Mouse (Mus musculus) liver, embryonic 16.5 days (tissue): ENCODE data around the gene Naa35. TPM values are rescaled to one million over a fixed set of nuclear protein-coding genes. Genes with fewer than 3 reads are reported as not detected.
A peak's percentile ranks its signal among the peaks of the same experiment; 100 is the strongest.

ENCODE experiments used
- ATAC-seq: fragments of 200-750 bp; cut with Nextera tagmentation; 2 replicates; pipeline ENCODE4 v1.8.0; 2017; ENCODE audit warnings: low read depth, mild to moderate bottlenecking, moderate number of reproducible peaks, moderate library complexity
- H3K27ac ChIP-seq: fragments of 300-500 bp; sonication (generic); 2 replicates; pipeline ENCODE4 v1.5.1; 2014; ENCODE audit warnings: mild to moderate bottlenecking, low read length
- H3K27me3 ChIP-seq: fragments of 300-500 bp; sonication (generic); 2 replicates; pipeline ENCODE4 v1.6.1; 2014; ENCODE audit warnings: low read depth, low read length, mixed read lengths; ENCODE audit not compliant: control insufficient read depth, insufficient read depth
- H3K36me3 ChIP-seq: fragments of 300-500 bp; sonication (generic); 2 replicates; pipeline ENCODE4 v1.6.1; 2014; ENCODE audit warnings: mild to moderate bottlenecking; ENCODE audit not compliant: control insufficient read depth, insufficient read depth
- H3K4me1 ChIP-seq: fragments of 300-500 bp; sonication (generic); 2 replicates; pipeline ENCODE4 v1.6.1; 2014; ENCODE audit warnings: low read depth, low read length, mixed read lengths; ENCODE audit not compliant: control insufficient read depth
- H3K4me2 ChIP-seq: fragments of 300-500 bp; sonication (generic); 2 replicates; pipeline ENCODE4 v1.6.1; 2014; ENCODE audit warnings: low read depth, low read length, mixed read lengths
- H3K4me3 ChIP-seq: fragments of 300-500 bp; sonication (generic); 2 replicates; pipeline ENCODE4 v1.5.1; 2014; ENCODE audit warnings: low read depth, mild to moderate bottlenecking, low read length
- H3K9ac ChIP-seq: fragments of 300-500 bp; sonication (generic); 2 replicates; pipeline ENCODE4 v1.6.1; 2014; ENCODE audit warnings: low read depth, low read length
- H3K9me3 ChIP-seq: fragments of 300-500 bp; sonication (generic); replicated peaks from 2 replicates; pipeline ENCODE4 v1.6.1; 2016; ENCODE audit warnings: low read length; ENCODE audit not compliant: control insufficient read depth
- WGBS: fragments of 180-500 bp; shearing (Covaris S2); extraction: QIAGEN DNeasy Blood & Tissue Kit; methylation state at CpG from one replicate; pipeline ENCODE4 v1.1.7; 2014; ENCODE audit not compliant: insufficient replicate concordance; 5-methylcytosine and 5-hydroxymethylcytosine counted together
- polyA plus RNA-seq: library from polyadenylated mRNA; unstranded; fragments of >200 nt; fragmentation: Nextera tagmentation; extraction: Ambion mirVana; gene quantifications from 2 replicates; pipeline ENCODE4 v1.2.1, GENCODE M21; 2015

The Naa35 gene
- 22.1 and 23.0 TPM in 2 replicates for polyA plus RNA-seq

DNA sequence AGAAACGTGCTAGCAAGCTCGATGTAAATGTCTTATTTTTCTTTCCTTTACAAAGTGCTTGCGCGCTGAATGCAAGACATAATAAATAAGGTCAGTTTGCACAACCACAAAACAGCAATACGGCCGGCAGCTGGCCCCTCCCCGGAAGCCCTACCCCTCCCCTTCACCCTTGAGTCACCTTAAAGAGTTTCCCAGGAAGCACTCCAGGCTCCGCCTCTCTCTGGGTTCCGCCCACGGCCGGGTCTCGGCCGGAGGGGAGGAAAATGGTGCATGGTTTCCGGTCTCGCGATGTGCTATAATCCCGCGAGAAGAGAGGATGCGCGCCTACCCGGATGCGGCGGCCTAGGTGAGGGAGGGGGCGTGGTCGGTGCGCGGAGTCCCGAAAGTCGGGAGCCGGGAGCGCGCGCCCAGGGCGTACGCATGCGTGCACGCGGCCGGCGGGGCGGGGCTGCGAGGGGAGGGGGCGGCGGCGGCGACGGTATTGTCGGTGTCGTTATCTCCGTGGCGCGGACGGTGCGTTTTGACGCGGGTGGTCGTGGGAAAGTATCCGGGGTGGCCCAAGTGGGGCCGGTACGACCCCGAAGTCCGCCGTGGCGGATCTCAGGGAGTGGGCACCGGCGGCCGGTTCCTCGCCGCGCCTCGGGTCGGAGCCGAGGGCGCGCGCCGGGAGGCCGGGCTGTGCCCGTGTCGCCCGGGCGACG, at the start of gene Naa35, which contains the start of gene Agtpbp1:
Gene Naa35 (plus strand): TSS at position 313 of the 701 bp plus-strand sequence.
Gene Agtpbp1 (minus strand): TSS at position 281 of the 701 bp plus-strand sequence.
- WGBS: under 1% methylated on average over 61 of the region's 83 CpGs
- Histone ChIP-seq H3K9me3 (no peaks in the 10 kb centered on the region), H3K27ac (peak within 1 kb of the TSS; percentile 80), H3K4me1 (peaks cover 29% of the 10 kb centered on the region), H3K27me3 (no peaks in the 10 kb centered on the region), H3K4me3 (peak within 1 kb of the TSS; percentile 86), H3K4me2 (peak within 1 kb of the TSS; percentile 84), H3K36me3 (no peaks in the 10 kb centered on the region), H3K9ac (peak within 1 kb of the TSS; percentile 85)
- ATAC-seq: peak; percentile 96

GRCm38 (mm10) chr13:59535746-59536145, 49.3 kb upstream of the Naa35 start:
- H3K4me3 ChIP-seq: no peak overlapping the region
- H3K36me3 ChIP-seq: no peaks in the 10 kb centered on the region
- no peaks in the 10 kb centered on the region for H3K9me3 ChIP-seq
- no peak overlapping the region for H3K4me2 ChIP-seq
- no peak overlapping the region for H3K9ac ChIP-seq
- WGBS: 76% methylated on average over 6 of the region's 6 CpGs
- no peaks in the 10 kb centered on the region for H3K4me1 ChIP-seq
- no peak for ATAC-seq
- H3K27me3 ChIP-seq: no peaks in the 10 kb centered on the region
- no peak overlapping the region for H3K27ac ChIP-seq

- no peak for ATAC-seq
- H3K27me3 ChIP-seq: no peaks in the 10 kb centered on the region
- H3K4me3 ChIP-seq: no peak overlapping the region
- H3K4me2 ChIP-seq: no peak overlapping the region
- H3K27ac ChIP-seq: no peak overlapping the region
- no peaks in the 10 kb centered on the region for H3K9me3 ChIP-seq
- no peaks in the 10 kb centered on the region for H3K36me3 ChIP-seq
- no peak overlapping the region for H3K9ac ChIP-seq
- 57% methylated on average over 2 of the region's 2 CpGs for WGBS
- no peaks in the 10 kb centered on the region for H3K4me1 ChIP-seq
These were observed 48.4 kb upstream of the Naa35 start for GRCm38 (mm10) chr13:59536631-59537030.

DNA sequence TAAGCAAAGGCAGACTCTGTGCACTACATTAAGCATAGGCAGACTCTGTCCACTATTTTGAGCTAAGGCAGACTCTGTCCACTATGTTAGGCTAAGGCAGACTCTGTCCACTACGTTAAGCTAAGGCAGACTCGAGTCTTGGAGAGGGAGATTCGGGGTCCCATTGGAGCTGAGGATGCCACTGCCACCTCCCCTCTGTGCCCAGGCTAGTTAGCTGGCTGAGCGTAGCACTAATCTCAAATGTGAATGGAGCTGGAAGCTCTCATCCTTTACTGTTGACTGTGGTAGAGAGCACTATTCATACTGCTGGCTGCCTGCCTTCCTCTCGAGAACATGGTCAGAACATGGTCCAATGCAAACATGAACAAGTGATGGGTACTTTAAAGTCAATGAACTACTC, 46.4 kb upstream of the Naa35 start:
- Histone ChIP-seq H3K4me2 (no peak overlapping the region), H3K4me3 (no peak overlapping the region), H3K4me1 (no peaks in the 10 kb centered on the region), H3K9ac (no peak overlapping the region), H3K27ac (no peak overlapping the region), H3K36me3 (no peaks in the 10 kb centered on the region), H3K9me3 (no peaks in the 10 kb centered on the region), H3K27me3 (no peaks in the 10 kb centered on the region)
- ATAC-seq: no peak
- WGBS: 83% methylated on average over 5 of the region's 5 CpGs

DNA sequence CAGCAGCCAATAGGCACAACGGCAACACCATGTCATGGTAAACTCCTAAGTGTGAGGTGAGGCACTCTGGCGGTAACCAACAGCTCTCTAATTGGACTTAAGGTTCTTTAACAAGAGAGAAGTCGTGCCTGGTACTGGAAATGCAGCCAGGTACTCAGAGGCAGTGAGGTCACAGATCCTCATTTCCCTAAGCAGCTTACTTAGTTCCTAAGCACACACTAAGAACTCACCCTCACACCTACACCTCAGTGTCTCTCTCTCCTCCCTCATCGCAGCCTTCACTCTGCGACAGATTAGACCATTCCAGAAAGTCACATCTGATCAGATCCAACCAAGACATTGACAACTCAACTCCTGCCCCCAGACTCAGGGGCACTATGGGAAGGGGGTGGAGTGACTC, 45.0 kb upstream of the Naa35 start:
- ATAC-seq: no peak
- H3K27ac ChIP-seq: no peak overlapping the region
- WGBS: 78% methylated on average over 5 of the region's 5 CpGs

GRCm38 (mm10) chr13:59542411-59542810, 42.6 kb upstream of the Naa35 start:
- no peaks in the 10 kb centered on the region; the same call in none of the 2 replicates for H3K4me1 ChIP-seq
- H3K27me3 ChIP-seq: no peaks in the 10 kb centered on the region
- ATAC-seq: no peak
- no peak overlapping the region for H3K27ac ChIP-seq
- H3K9ac ChIP-seq: no peak overlapping the region
- H3K4me3 ChIP-seq: no peak overlapping the region
- H3K9me3 ChIP-seq: no peaks in the 10 kb centered on the region
- 86% methylated on average over 10 of the region's 10 CpGs for WGBS
- H3K36me3 ChIP-seq: no peaks in the 10 kb centered on the region
- H3K4me2 ChIP-seq: no peak overlapping the region

More for the DNA sequence above, 45.0 kb upstream of the Naa35 start:
- H3K36me3 ChIP-seq: no peaks in the 10 kb centered on the region
- H3K4me1 ChIP-seq: no peaks in the 10 kb centered on the region; the same call in 1 of the 2 replicates
- no peak overlapping the region for H3K9ac ChIP-seq
- no peaks in the 10 kb centered on the region for H3K27me3 ChIP-seq
- no peak overlapping the region for H3K4me3 ChIP-seq
- no peak overlapping the region for H3K4me2 ChIP-seq
- no peaks in the 10 kb centered on the region for H3K9me3 ChIP-seq

GRCm38 (mm10) chr13:59547091-59547490, 38.0 kb upstream of the Naa35 start:
- no peaks in the 10 kb centered on the region for H3K9me3 ChIP-seq
- WGBS: 83% methylated on average over 2 of the region's 2 CpGs
- no peak overlapping the region for H3K4me3 ChIP-seq
- H3K4me2 ChIP-seq: no peak overlapping the region
- H3K9ac ChIP-seq: no peak overlapping the region
- H3K27ac ChIP-seq: no peak overlapping the region
- no peaks in the 10 kb centered on the region for H3K27me3 ChIP-seq
- no peak for ATAC-seq
- H3K36me3 ChIP-seq: no peaks in the 10 kb centered on the region
- H3K4me1 ChIP-seq: peaks cover 13% of the 10 kb centered on the region

DNA sequence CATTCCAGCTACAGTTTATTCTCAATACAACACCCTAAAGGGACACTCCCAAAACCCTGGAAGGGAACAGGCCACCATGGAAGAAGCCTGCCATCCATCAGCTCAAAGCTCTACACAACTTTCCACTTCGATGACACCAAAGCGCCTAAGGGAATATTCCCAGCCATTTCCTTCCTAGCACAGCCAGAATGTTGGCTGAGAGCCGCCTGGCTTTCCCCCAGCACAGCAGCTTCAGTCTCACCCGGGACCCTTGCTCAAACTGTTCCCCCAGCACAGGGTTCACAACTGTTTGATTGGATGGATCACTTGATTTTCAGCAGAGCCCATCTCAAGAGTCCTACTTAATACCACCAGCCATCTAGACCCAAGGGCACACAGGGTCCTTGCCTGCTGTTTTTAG, 37.3 kb upstream of the Naa35 start:
- no peaks in the 10 kb centered on the region for H3K9me3 ChIP-seq
- H3K4me3 ChIP-seq: no peak overlapping the region
- no peak for ATAC-seq
- H3K4me1 ChIP-seq: peaks cover 13% of the 10 kb centered on the region
- no peak overlapping the region for H3K9ac ChIP-seq
- WGBS: 83% methylated on average over 4 of the region's 4 CpGs
- no peak overlapping the region for H3K27ac ChIP-seq
- H3K4me2 ChIP-seq: no peak overlapping the region
- H3K36me3 ChIP-seq: no peaks in the 10 kb centered on the region
- no peaks in the 10 kb centered on the region for H3K27me3 ChIP-seq

DNA sequence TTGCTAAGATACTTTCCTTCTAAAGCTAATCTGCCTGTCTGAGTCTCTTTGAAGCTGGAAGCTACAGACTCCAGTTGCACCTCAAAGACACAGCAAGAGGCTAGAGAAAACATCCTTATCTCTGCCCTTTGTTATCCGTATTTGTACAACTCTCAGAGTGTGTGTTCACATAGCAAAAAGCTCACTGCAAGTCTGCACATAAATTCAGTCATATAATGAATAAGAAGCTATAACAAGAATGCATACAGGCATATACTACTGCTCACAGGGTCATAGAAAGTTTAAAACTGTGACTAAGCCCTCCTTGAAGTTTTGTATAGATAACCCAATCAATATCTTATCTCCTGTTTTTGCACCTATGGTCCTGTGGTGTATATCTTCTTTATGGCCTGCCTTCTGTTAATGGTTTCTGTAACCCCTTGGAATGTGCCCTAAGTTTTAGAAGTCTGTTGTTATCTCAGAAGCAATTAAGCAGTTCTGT, 35.7 kb upstream of the Naa35 start:
- Histone ChIP-seq H3K27me3 (no peaks in the 10 kb centered on the region), H3K9ac (no peak overlapping the region), H3K27ac (0 out of 2 replicates have a peak overlapping the region, but pooled peaks have one; percentile 36), H3K4me1 (peaks cover 13% of the 10 kb centered on the region), H3K36me3 (no peaks in the 10 kb centered on the region), H3K4me3 (no peak overlapping the region), H3K9me3 (no peaks in the 10 kb centered on the region), H3K4me2 (no peak overlapping the region)
- WGBS: 17% methylated on average over 1 of the region's 1 CpGs
- ATAC-seq: peak; percentile 45
